Mouse (Mus musculus): ENCODE data around the gene Papss2. TPM values are rescaled to one million over a fixed set of nuclear protein-coding genes. Genes with fewer than 3 reads are reported as not detected.
"Not testable (repeated sequence)": the region's sequence is repeated elsewhere in the genome, so short reads cannot be mapped to it uniquely, and the experiment has no call there.

Gene Papss2
- polyA plus RNA-seq, 1 experiment from 2014 or later = 26.6 TPM

- Histone ChIP-seq H3K36me3 (ENCODE audit: control insufficient read depth, insufficient read depth, low read length) (no peaks in the 10 kb centered on the region), H3K4me3 (ENCODE audit: low read depth, low read length) (no peak overlapping the region), H3K4me2 (ENCODE audit: low read depth, low read length) (no peak overlapping the region), H3K27ac (replicated peaks; ENCODE audit: low read depth, low read length) (no peak overlapping the region), H3K4me1 (ENCODE audit: control insufficient read depth, insufficient read depth, low read length) (no peaks in the 10 kb centered on the region), H3K9me3 (ENCODE audit: control insufficient read depth, low read length) (no peaks in the 10 kb centered on the region), H3K27me3 (replicated peaks; ENCODE audit: control insufficient read depth, insufficient read depth, low read length) (no peaks in the 10 kb centered on the region), H3K9ac (ENCODE audit: low read depth, low read length) (no peak overlapping the region)
- ATAC-seq (ENCODE audit: low read depth) (no peak), DNase-seq (ENCODE audit: low spot score) (no peak)
- 83% methylated on average over 5 of the region's 5 CpGs for WGBS
Measured at GRCm38 (mm10) chr19:32651046-32651445, 55.5 kb downstream of the Papss2 start.

- H3K4me3 ChIP-seq (ENCODE audit: low read depth, low read length) = no peak overlapping the region
- ATAC-seq (ENCODE audit: low read depth) (no peak), DNase-seq (ENCODE audit: low spot score) (no peak)
- no peak overlapping the region for H3K4me2 ChIP-seq (ENCODE audit: low read depth, low read length)
- no peaks in the 10 kb centered on the region for H3K36me3 ChIP-seq (ENCODE audit: control insufficient read depth, insufficient read depth, low read length)
- H3K27ac ChIP-seq (replicated peaks; ENCODE audit: low read depth, low read length) = no peak overlapping the region
- H3K9ac ChIP-seq (ENCODE audit: low read depth, low read length) = no peak overlapping the region
- no peaks in the 10 kb centered on the region for H3K27me3 ChIP-seq (replicated peaks; ENCODE audit: control insufficient read depth, insufficient read depth, low read length)
- WGBS = 83% methylated on average over 5 of the region's 5 CpGs
- H3K9me3 ChIP-seq (ENCODE audit: control insufficient read depth, low read length) = no peaks in the 10 kb centered on the region
- no peaks in the 10 kb centered on the region for H3K4me1 ChIP-seq (ENCODE audit: control insufficient read depth, insufficient read depth, low read length)
Measured at GRCm38 (mm10) chr19:32653122-32653521, 57.5 kb downstream of the Papss2 start.

GRCm38 (mm10) chr19:32653630-32654362 lies 58.2 kb downstream of the Papss2 start:
- no peak for DNase-seq (ENCODE audit: low spot score)
- H3K27ac ChIP-seq (replicated peaks; ENCODE audit: low read depth, low read length) = no peak overlapping the region
- WGBS = 89% methylated on average over 7 of the region's 7 CpGs
- no peaks in the 10 kb centered on the region for H3K36me3 ChIP-seq (ENCODE audit: control insufficient read depth, insufficient read depth, low read length)
- no peaks in the 10 kb centered on the region for H3K27me3 ChIP-seq (replicated peaks; ENCODE audit: control insufficient read depth, insufficient read depth, low read length)
- H3K9me3 ChIP-seq (ENCODE audit: control insufficient read depth, low read length) = no peaks in the 10 kb centered on the region
- H3K4me2 ChIP-seq (ENCODE audit: low read depth, low read length) = no peak overlapping the region
- H3K4me3 ChIP-seq (ENCODE audit: low read depth, low read length) = no peak overlapping the region
- no peak overlapping the region for H3K9ac ChIP-seq (ENCODE audit: low read depth, low read length)
- no peak for ATAC-seq (ENCODE audit: low read depth)
- no peaks in the 10 kb centered on the region for H3K4me1 ChIP-seq (ENCODE audit: control insufficient read depth, insufficient read depth, low read length)

GRCm38 (mm10) chr19:32659346-32659745 lies 63.8 kb downstream of the Papss2 start:
- no peak overlapping the region for H3K9ac ChIP-seq (ENCODE audit: low read depth, low read length)
- ATAC-seq (ENCODE audit: low read depth) = no peak
- H3K27ac ChIP-seq (replicated peaks; ENCODE audit: low read depth, low read length) = no peak overlapping the region
- peaks cover 21% of the 10 kb centered on the region; the same call in 1 of the 2 replicates for H3K36me3 ChIP-seq (ENCODE audit: control insufficient read depth, insufficient read depth, low read length)
- WGBS = 65% methylated on average over 5 of the region's 5 CpGs
- H3K4me2 ChIP-seq (ENCODE audit: low read depth, low read length) = no peak overlapping the region
- DNase-seq (ENCODE audit: low spot score) = no peak
- no peaks in the 10 kb centered on the region for H3K4me1 ChIP-seq (ENCODE audit: control insufficient read depth, insufficient read depth, low read length)
- no peak overlapping the region for H3K4me3 ChIP-seq (ENCODE audit: low read depth, low read length)
- H3K27me3 ChIP-seq (replicated peaks; ENCODE audit: control insufficient read depth, insufficient read depth, low read length) = no peaks in the 10 kb centered on the region
- H3K9me3 ChIP-seq (ENCODE audit: control insufficient read depth, low read length) = no peaks in the 10 kb centered on the region

GRCm38 (mm10) chr19:32662936-32663335 lies 67.3 kb downstream of the Papss2 start:
- Histone ChIP-seq H3K9me3 (ENCODE audit: control insufficient read depth, low read length) (no peaks in the 10 kb centered on the region), H3K27ac (replicated peaks; ENCODE audit: low read depth, low read length) (no peak overlapping the region), H3K36me3 (ENCODE audit: control insufficient read depth, insufficient read depth, low read length) (peaks cover 29% of the 10 kb centered on the region; the same call in 1 of the 2 replicates), H3K4me3 (ENCODE audit: low read depth, low read length) (no peak overlapping the region), H3K4me1 (ENCODE audit: control insufficient read depth, insufficient read depth, low read length) (no peaks in the 10 kb centered on the region), H3K9ac (ENCODE audit: low read depth, low read length) (no peak overlapping the region), H3K4me2 (ENCODE audit: low read depth, low read length) (no peak overlapping the region), H3K27me3 (replicated peaks; ENCODE audit: control insufficient read depth, insufficient read depth, low read length) (no peaks in the 10 kb centered on the region)
- WGBS = 74% methylated on average over 6 of the region's 6 CpGs
- DNase-seq (ENCODE audit: low spot score) (no peak), ATAC-seq (ENCODE audit: low read depth) (no peak)

GRCm38 (mm10) chr19:32665243-32665642 lies 69.7 kb downstream of the Papss2 start:
- H3K36me3 ChIP-seq (ENCODE audit: control insufficient read depth, insufficient read depth, low read length) = peaks cover 29% of the 10 kb centered on the region; the same call in 1 of the 2 replicates

GRCm38 (mm10) chr19:32667830-32668229 lies 72.2 kb downstream of the Papss2 start:
- peaks cover 38% of the 10 kb centered on the region; the same call in 1 of the 2 replicates for H3K36me3 ChIP-seq (ENCODE audit: control insufficient read depth, insufficient read depth, low read length)

More at GRCm38 (mm10) chr19:32665243-32665642, 69.7 kb downstream of the Papss2 start:
- Histone ChIP-seq H3K27ac (replicated peaks; ENCODE audit: low read depth, low read length) (no peak overlapping the region), H3K27me3 (replicated peaks; ENCODE audit: control insufficient read depth, insufficient read depth, low read length) (no peaks in the 10 kb centered on the region), H3K9ac (ENCODE audit: low read depth, low read length) (no peak overlapping the region), H3K4me3 (ENCODE audit: low read depth, low read length) (no peak overlapping the region), H3K9me3 (ENCODE audit: control insufficient read depth, low read length) (no peaks in the 10 kb centered on the region), H3K4me2 (ENCODE audit: low read depth, low read length) (no peak overlapping the region), H3K4me1 (ENCODE audit: control insufficient read depth, insufficient read depth, low read length) (no peaks in the 10 kb centered on the region)
- DNase-seq (ENCODE audit: low spot score) = no peak
- no peak for ATAC-seq (ENCODE audit: low read depth)
- 83% methylated on average over 8 of the region's 8 CpGs for WGBS

GRCm38 (mm10) chr19:32675766-32676165 lies 80.2 kb downstream of the Papss2 start:
- Histone ChIP-seq H3K9ac (ENCODE audit: low read depth, low read length) (no peak overlapping the region), H3K4me2 (ENCODE audit: low read depth, low read length) (no peak overlapping the region), H3K9me3 (ENCODE audit: control insufficient read depth, low read length) (no peaks in the 10 kb centered on the region), H3K36me3 (ENCODE audit: control insufficient read depth, insufficient read depth, low read length) (peaks cover 56% of the 10 kb centered on the region), H3K27ac (replicated peaks; ENCODE audit: low read depth, low read length) (no peak overlapping the region), H3K4me3 (ENCODE audit: low read depth, low read length) (no peak overlapping the region), H3K27me3 (replicated peaks; ENCODE audit: control insufficient read depth, insufficient read depth, low read length) (no peaks in the 10 kb centered on the region), H3K4me1 (ENCODE audit: control insufficient read depth, insufficient read depth, low read length) (no peaks in the 10 kb centered on the region)
- no peak for ATAC-seq (ENCODE audit: low read depth)
- WGBS = 85% methylated on average over 3 of the region's 3 CpGs
- DNase-seq (ENCODE audit: low spot score) = no peak

More at GRCm38 (mm10) chr19:32667830-32668229, 72.2 kb downstream of the Papss2 start:
- H3K27ac ChIP-seq (replicated peaks; ENCODE audit: low read depth, low read length); H3K9ac ChIP-seq (ENCODE audit: low read depth, low read length); DNase-seq (ENCODE audit: low spot score); ATAC-seq (ENCODE audit: low read depth); H3K9me3 ChIP-seq (ENCODE audit: control insufficient read depth, low read length); H3K4me2 ChIP-seq (ENCODE audit: low read depth, low read length); H3K4me1 ChIP-seq (ENCODE audit: control insufficient read depth, insufficient read depth, low read length); H3K27me3 ChIP-seq (replicated peaks; ENCODE audit: control insufficient read depth, insufficient read depth, low read length); H3K4me3 ChIP-seq (ENCODE audit: low read depth, low read length): not testable (repeated sequence)
- 92% methylated on average over 1 of the region's 1 CpGs for WGBS

- Histone ChIP-seq H3K9ac (ENCODE audit: low read depth, low read length) (no peak overlapping the region), H3K4me3 (ENCODE audit: low read depth, low read length) (no peak overlapping the region), H3K9me3 (ENCODE audit: control insufficient read depth, low read length) (no peaks in the 10 kb centered on the region), H3K36me3 (ENCODE audit: control insufficient read depth, insufficient read depth, low read length) (peaks cover 53% of the 10 kb centered on the region), H3K27ac (replicated peaks; ENCODE audit: low read depth, low read length) (no peak overlapping the region), H3K4me2 (ENCODE audit: low read depth, low read length) (no peak overlapping the region), H3K4me1 (ENCODE audit: control insufficient read depth, insufficient read depth, low read length) (no peaks in the 10 kb centered on the region), H3K27me3 (replicated peaks; ENCODE audit: control insufficient read depth, insufficient read depth, low read length) (no peaks in the 10 kb centered on the region)
- DNase-seq (ENCODE audit: low spot score) = no peak
- no peak for ATAC-seq (ENCODE audit: low read depth)
- WGBS = 91% methylated on average over 2 of the region's 2 CpGs
Measured at GRCm38 (mm10) chr19:32680894-32681293, 85.3 kb downstream of the Papss2 start.
